Mouse (Mus musculus) MEL (cell line): ENCODE measurements at regions not wholly inside any gene's neighbourhood (a gene's known extent, or its start where the extent isn't known, plus 50 kb on each side); places are given as distances from the start of the nearest gene placed in this dataset.

ENCODE experiments used
- CTCF ChIP-seq, 3 experiments: IDR thresholded peaks in 2 of 3; conservative IDR thresholded peaks in 1 of 3; 2 replicates each; pipeline ENCODE4 v1.5.1; 2011 to 2012; ENCODE audit warnings: low read length in 3 of 3, low read depth in 2 of 3, mild to moderate bottlenecking in 2 of 3, improper control_type of control experiment in 1 of 3, inconsistent platforms in 1 of 3, mixed read lengths in 1 of 3, moderate library complexity in 1 of 3; ENCODE audit not compliant: control insufficient read depth in 1 of 3, insufficient read depth in 1 of 3, poor library complexity in 1 of 3, severe bottlenecking in 1 of 3
- NELFE ChIP-seq: IDR thresholded peaks from 2 replicates; pipeline ENCODE4 v1.6.1; 2011; ENCODE audit warnings: low read depth, low read length, improper control_type of control experiment
- POLR2A ChIP-seq, 2 experiments: IDR thresholded peaks; 2 replicates each; pipeline ENCODE4 v1.6.1; 2011 to 2012; ENCODE audit warnings: low read length in 2 of 2, mild to moderate bottlenecking in 2 of 2, control low read depth in 1 of 2, improper control_type of control experiment in 1 of 2, low read depth in 1 of 2, moderate library complexity in 1 of 2; ENCODE audit not compliant: control insufficient read depth in 1 of 2, insufficient read depth in 1 of 2, poor library complexity in 1 of 2
- TAL1 ChIP-seq: IDR thresholded peaks from 2 replicates; pipeline ENCODE4 v1.6.1; 2012; ENCODE audit warnings: mild to moderate bottlenecking, inconsistent platforms, low read length, moderate library complexity, mixed read lengths

- TF ChIP-seq POLR2A (IDR thresholded peaks at IDR 0.05; ENCODE audit: control insufficient read depth in 1 of 2, insufficient read depth in 1 of 2, low read depth in 1 of 2, low read length in 2 of 2, poor library complexity in 1 of 2) (no peak), NELFE (no peak), CTCF (IDR thresholded peaks at IDR 0.05 in 2 of 3, conservative IDR thresholded peaks at IDR 0.05 in 1 of 3; ENCODE audit: control insufficient read depth in 1 of 3, insufficient read depth in 1 of 3, low read depth in 2 of 3, low read length in 3 of 3, poor library complexity in 1 of 3, severe bottlenecking in 1 of 3) (no peak), TAL1 (no peak)
These were observed 220.2 kb upstream of the Il12b start for GRCm38 (mm10) chr11:44179711-44180110.
